Mouse (Mus musculus): ENCODE measurements around the gene Ttll10. TPM values are rescaled to one million over a fixed set of nuclear protein-coding genes. Genes with fewer than 3 reads are reported as not detected.
A peak's percentile ranks its signal among the peaks of the same experiment; 100 is the strongest.

Gene Ttll10
- total RNA-seq, 2 experiments from 2014 or later, result not detected

GRCm38 (mm10) chr4:156058826-156059225 is 388 bp downstream of the Ttll10 start:
- intact Hi-C loops (cut with DNase I), result no loop called here
- H3K4me3 ChIP-seq, result no peak overlapping the region
- no peak for TF ChIP-seq CTCF (IDR thresholded peaks at IDR 0.05)
- DNase-seq, result no peak
- no peak overlapping the region for H3K27ac ChIP-seq

DNA sequence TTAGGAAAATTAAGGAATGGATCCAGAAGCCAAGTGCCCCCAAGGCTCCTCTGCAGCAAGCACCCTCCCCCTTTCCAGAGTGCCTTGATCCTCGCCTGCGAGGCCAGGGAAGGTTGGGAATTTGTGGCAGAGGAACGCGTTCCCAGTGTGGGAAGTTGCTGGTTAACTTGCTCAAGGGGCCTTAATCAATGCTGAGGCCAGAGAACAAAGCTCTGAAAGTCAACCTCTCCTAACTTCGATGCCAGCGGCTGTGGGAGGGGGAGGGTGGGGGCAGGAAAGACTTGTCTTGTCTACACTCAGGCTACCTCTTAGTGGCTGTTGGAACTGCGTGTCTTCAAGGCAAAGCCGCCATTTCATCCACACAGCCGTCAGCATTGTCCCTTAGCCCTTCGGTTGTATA is 1.5 kb downstream of the Ttll10 start:
- no peak for TF ChIP-seq CTCF (IDR thresholded peaks at IDR 0.05)

GRCm38 (mm10) chr4:156055173-156055572 is 4.0 kb downstream of the Ttll10 start:
- Histone ChIP-seq H3K27ac (no peak overlapping the region), H3K4me3 (no peak overlapping the region)
- intact Hi-C loops (cut with DNase I), result no loop called here
- no peak for DNase-seq
- no peak for TF ChIP-seq CTCF (IDR thresholded peaks at IDR 0.05)

More for the DNA sequence above, 1.5 kb downstream of the Ttll10 start:
- H3K27ac ChIP-seq, result no peak overlapping the region
- DNase-seq, result no peak
- H3K4me3 ChIP-seq, result no peak overlapping the region
- intact Hi-C loops (cut with DNase I), result no loop called here

GRCm38 (mm10) chr4:156054606-156055005 is 4.6 kb downstream of the Ttll10 start:
- intact Hi-C loops (cut with DNase I), result no loop called here
- no peak for TF ChIP-seq CTCF (IDR thresholded peaks at IDR 0.05)
- no peak for DNase-seq
- H3K4me3 ChIP-seq, result no peak overlapping the region
- no peak overlapping the region for H3K27ac ChIP-seq

DNA sequence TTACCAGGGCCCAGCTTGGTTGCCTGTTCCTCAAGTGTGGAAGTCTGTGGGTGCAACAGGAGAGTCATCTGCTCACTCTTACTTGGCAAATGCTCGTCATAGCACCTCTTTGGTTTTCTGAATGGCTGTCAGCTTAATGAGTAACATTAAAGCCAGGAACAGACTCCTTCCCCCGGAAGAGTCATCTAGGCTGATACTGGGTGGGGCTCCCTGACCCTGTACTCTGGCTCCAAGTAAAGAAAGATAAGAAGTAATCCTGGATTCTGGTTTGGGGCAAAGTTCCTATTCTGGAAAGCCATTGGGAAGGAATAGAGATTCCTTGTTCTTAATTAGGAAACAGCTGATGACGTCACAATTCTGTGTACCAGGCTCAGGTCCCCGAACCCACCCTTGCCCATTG is 5.1 kb downstream of the Ttll10 start:
- intact Hi-C loops (cut with DNase I), result no loop called here
- no peak for DNase-seq
- Histone ChIP-seq H3K4me3 (no peak overlapping the region), H3K27ac (no peak overlapping the region)
- no peak for TF ChIP-seq CTCF (IDR thresholded peaks at IDR 0.05)

GRCm38 (mm10) chr4:156053113-156053512 is 6.1 kb downstream of the Ttll10 start:
- H3K4me3 ChIP-seq, result no peak overlapping the region
- no peak for DNase-seq
- TF ChIP-seq CTCF (IDR thresholded peaks at IDR 0.05), result no peak
- intact Hi-C loops (cut with DNase I), result no loop called here
- no peak overlapping the region for H3K27ac ChIP-seq

GRCm38 (mm10) chr4:156050391-156050980 is 8.7 kb downstream of the Ttll10 start:
- intact Hi-C loops (cut with DNase I), result no loop called here
- Histone ChIP-seq H3K27ac (no peak overlapping the region), H3K4me3 (no peak overlapping the region)
- no peak for DNase-seq
- no peak for TF ChIP-seq CTCF (IDR thresholded peaks at IDR 0.05)

DNA sequence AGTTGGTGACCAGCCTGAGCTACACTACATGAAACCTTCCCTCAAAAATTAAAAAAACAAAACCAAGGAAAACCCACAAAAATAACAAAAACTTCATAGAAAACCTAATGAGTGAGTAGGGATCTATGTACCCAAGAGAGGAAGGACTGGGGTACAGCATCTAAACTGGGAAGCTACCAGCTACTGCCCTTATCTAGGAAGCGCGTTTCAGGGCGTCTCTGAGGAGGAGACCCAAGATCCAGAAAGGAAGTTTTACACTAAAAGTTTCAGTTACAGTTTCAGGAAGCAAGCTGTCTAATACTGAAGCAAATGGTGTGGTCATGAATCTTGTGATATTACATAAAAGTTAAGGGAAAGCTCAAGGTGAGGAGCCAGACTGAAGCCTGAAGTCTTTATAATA is 9.4 kb downstream of the Ttll10 start:
- no peak for TF ChIP-seq CTCF (IDR thresholded peaks at IDR 0.05)
- DNase-seq, result no peak
- no peak overlapping the region for H3K4me3 ChIP-seq
- no peak overlapping the region for H3K27ac ChIP-seq
- intact Hi-C loops (cut with DNase I), result no loop called here

DNA sequence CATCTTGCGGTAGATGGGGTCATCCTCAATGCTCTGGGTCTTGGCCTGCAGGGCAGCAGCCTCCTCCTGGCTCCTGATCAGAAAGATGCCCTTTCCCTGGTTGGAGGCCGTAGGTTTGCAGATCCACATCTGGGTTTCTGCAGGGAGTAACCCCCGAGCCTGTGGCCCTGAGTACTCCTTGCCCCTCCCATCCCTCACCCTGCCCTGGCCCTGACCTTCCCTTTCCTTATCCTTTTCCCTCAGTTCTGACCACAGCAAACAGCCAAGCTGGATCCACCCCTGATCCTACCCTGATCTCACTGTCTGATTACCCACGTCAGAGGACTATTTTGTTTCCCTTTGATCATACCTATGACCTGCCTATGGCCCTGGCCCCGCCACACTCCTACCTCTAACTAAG is 14.5 kb downstream of the Ttll10 start:
- TF ChIP-seq CTCF (IDR thresholded peaks at IDR 0.05), result no peak
- DNase-seq, result no peak
- Histone ChIP-seq H3K27ac (no peak overlapping the region), H3K4me3 (no peak overlapping the region)
- intact Hi-C loops (cut with DNase I), result no loop called here

- intact Hi-C loops (cut with DNase I), result loop anchor here (5.0 kb wide), 1 partner anchor 67 kb away; no protein-coding TSS in a partner anchor
- H3K4me3 ChIP-seq, result peak overlapping the region; percentile 46
Measured at GRCm38 (mm10) chr4:156034901-156035300, 24.3 kb downstream of the Ttll10 start.

DNA sequence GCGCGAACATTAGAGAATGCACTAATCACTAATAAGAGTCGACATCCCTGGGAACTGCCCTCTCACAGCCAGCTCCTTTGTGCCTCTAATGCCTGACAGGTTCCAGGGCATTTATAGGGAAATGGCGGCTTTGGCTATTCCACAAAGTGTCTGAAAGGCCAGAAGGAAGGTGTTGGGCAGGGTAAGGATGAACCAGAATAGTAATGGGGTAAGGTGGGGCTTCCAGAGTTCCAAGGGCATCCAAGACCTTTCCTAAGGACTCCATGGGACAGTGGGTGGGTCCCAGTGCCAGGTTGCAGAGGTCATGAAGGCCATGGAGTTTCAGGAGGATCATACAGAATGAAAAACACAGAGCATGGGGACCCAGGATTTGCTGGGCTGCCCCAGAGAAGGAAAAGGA is 24.9 kb downstream of the Ttll10 start:
- DNase-seq, result peak; percentile 12
- H3K4me3 ChIP-seq, result no peak overlapping the region
- intact Hi-C loops (cut with DNase I), result loop anchor here (5.0 kb wide), 1 partner anchor 68 kb away; no protein-coding TSS in a partner anchor
- no peak for TF ChIP-seq CTCF (IDR thresholded peaks at IDR 0.05)
- H3K27ac ChIP-seq, result no peak overlapping the region

More at GRCm38 (mm10) chr4:156034901-156035300, 24.3 kb downstream of the Ttll10 start:
- no peak for TF ChIP-seq CTCF (IDR thresholded peaks at IDR 0.05)
- no peak overlapping the region for H3K27ac ChIP-seq
- peak; percentile 18 for DNase-seq

- DNase-seq, result peak; percentile 66
- TF ChIP-seq CTCF (IDR thresholded peaks at IDR 0.05), result peak; percentile 75
Measured at GRCm38 (mm10) chr4:156033476-156034119, 25.6 kb downstream of the Ttll10 start.

GRCm38 (mm10) chr4:156032856-156033255 is 26.4 kb downstream of the Ttll10 start:
- peak; percentile 29 for DNase-seq
- peak overlapping the region; percentile 91 for H3K4me3 ChIP-seq
- no peak for TF ChIP-seq CTCF (IDR thresholded peaks at IDR 0.05)
- peak overlapping the region; percentile 96 for H3K27ac ChIP-seq
- intact Hi-C loops (cut with DNase I), result loop anchor here (5.0 kb wide), 1 partner anchor 69 kb away; no protein-coding TSS in a partner anchor

More at GRCm38 (mm10) chr4:156033476-156034119, 25.6 kb downstream of the Ttll10 start:
- Histone ChIP-seq H3K27ac (peak overlapping the region; percentile 96), H3K4me3 (peak overlapping the region; percentile 91; the same call in 1 of the 2 replicates)
- intact Hi-C loops (cut with DNase I), result loop anchor here (5.0 kb wide), 1 partner anchor 69 kb away; no protein-coding TSS in a partner anchor
